ENCODE assay signal across 24 mouse cellular contexts in genomic region chr7:118609815-118610214, GRCm38 (mm10). TPM values are rescaled to one million over a fixed set of nuclear protein-coding genes. Genes with fewer than 3 reads are reported as not detected.
"Had no signal": no experiment of that assay in that cellular context is flagged by ENCODE, and none has a peak within 500 bp of the region (broad histone marks: within the 10 kb centered on the region; RNA-seq: fewer than 3 reads in every experiment).

No protein-coding gene starts in this region.

- H3K27me3 ChIP-seq: limb, embryonic 12.5 days had no signal

- H3K9me3 ChIP-seq: heart, embryonic 10.5 days; heart, embryonic 12.5 days; limb, embryonic 10.5 days; limb, embryonic 12.5 days had no signal

- H3K4me2 ChIP-seq: heart, embryonic 12.5 days; hindbrain, embryonic 14.5 days; limb, embryonic 12.5 days; liver, embryonic 11.5 days had no signal

- H3K27ac ChIP-seq: heart, embryonic 10.5 days; hindbrain, embryonic 14.5 days; layer of hippocampus, adult 2 months; left cerebral cortex, adult 2 months; limb, embryonic 10.5 days; limb, embryonic 12.5 days had no signal

- DNase-seq: forebrain, postnatal 0 days; gastrocnemius, postnatal 14 days; gastrocnemius, postnatal 36 days; heart, adult 18-20 months; heart, postnatal 10 days; heart, postnatal 36 days; kidney, adult 18-20 months; kidney, adult 8-10 months; kidney, postnatal 10 days; kidney, postnatal 25 days; kidney, postnatal 4 days; liver had no signal

- ATAC-seq: forebrain, postnatal 0 days; hindbrain, embryonic 16.5 days; inflammation-experienced regulatory T-cells, adult 6 months; intestine, embryonic 16.5 days had no signal

- H3K36me3 ChIP-seq: heart, embryonic 10.5 days; heart, embryonic 12.5 days; limb, embryonic 10.5 days; limb, embryonic 12.5 days had no signal

- H3K9ac ChIP-seq: forebrain, postnatal 0 days; heart, embryonic 12.5 days; hindbrain, embryonic 14.5 days; limb, embryonic 12.5 days had no signal

- H3K4me3 ChIP-seq: heart, embryonic 10.5 days; heart, embryonic 12.5 days; layer of hippocampus, adult 2 months; left cerebral cortex, adult 2 months; limb, embryonic 10.5 days; limb, embryonic 12.5 days had no signal

- H3K4me1 ChIP-seq: heart, embryonic 10.5 days; heart, embryonic 12.5 days; limb, embryonic 10.5 days; limb, embryonic 12.5 days had no signal

RNA-seq across cellular contexts. Expression of gene Tmc5, which starts 12.7 kb away (rescaled TPM):
- polyA plus RNA-seq: heart, embryonic 10.5 days; inflammation-experienced regulatory T-cells, adult 6 months; kidney, embryonic 14.5 days; limb, embryonic 10.5 days; limb, embryonic 12.5 days; liver, embryonic 11.5 days had no signal

RNA-seq across cellular contexts. Expression of gene Tmc7, which starts 25.3 kb away (rescaled TPM):
- polyA plus RNA-seq: inflammation-experienced regulatory T-cells, adult 6 months had no signal
